Mouse (Mus musculus): ENCODE data around the gene Map3k5.
"Not testable (repeated sequence)": the region's sequence is repeated elsewhere in the genome, so short reads cannot be mapped to it uniquely, and the experiment has no call there.

Gene Map3k5

DNA sequence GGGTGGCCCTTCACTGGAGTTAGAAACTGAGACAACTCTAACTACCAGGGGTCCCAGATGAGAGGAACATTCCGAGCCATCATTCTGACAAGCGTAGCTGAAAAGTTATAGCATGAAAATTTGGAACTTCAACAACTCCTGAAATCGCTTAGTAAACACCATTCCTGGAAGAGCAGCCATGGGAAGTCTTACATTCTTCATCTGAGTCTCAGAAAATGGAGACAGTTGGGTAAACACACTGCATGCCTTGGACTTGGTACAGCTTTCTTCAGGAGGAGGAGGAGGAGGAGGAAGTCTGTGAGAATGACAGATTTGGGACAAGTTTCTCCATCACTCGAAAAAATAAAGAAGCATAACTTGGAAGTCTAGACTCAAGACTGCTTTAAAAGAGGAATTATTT is 29.8 kb downstream of the Map3k5 start:
- DNase-seq (ENCODE audit: low spot score in 2 of 2): no peak

DNA sequence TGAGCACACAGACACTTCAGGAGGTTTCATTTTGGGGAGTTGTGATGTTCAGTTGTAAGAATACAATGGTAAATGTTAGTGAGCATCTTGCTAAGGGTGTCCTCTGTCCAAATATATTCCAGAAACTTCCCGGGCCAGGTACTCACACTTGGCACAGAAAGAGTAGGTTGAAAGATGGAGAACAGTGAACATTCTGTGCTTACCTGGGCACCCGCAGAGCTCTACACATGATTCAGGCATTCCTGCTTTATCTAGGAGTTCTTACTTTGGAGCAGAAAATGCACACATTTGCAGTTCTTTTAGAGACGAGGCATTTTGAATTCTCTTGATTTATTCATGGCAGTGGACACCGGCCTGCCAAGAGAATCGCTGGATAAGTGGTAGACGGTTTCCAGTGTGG is 32.3 kb downstream of the Map3k5 start:
- no peak for DNase-seq (ENCODE audit: low spot score in 2 of 2)

- DNase-seq (ENCODE audit: low spot score in 2 of 2): no peak
These were observed 34.2 kb downstream of the Map3k5 start for GRCm38 (mm10) chr10:19968445-19968844.

GRCm38 (mm10) chr10:19969831-19970460 is 35.7 kb downstream of the Map3k5 start:
- DNase-seq (ENCODE audit: low spot score in 2 of 2): no peak

DNA sequence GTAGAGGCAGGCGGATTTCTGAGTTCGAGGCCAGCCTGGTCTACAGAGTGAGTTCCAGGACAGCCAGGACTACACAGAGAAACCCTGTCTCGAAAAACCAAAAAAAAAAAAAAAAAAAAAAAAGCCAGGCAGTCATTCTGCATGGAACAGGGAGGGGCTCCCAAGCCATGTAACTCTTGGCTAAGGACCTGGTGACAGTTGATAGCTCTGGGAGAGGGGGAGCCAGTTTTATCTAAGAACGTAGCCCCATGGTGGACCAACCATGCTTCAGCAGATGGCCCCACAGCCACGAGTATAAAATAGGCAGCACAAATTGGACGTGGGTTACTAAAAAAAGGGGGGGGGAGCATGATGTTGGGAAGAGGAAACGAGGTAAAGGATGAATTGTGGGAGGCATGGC is 37.2 kb downstream of the Map3k5 start:
- not testable (repeated sequence) for DNase-seq (ENCODE audit: low spot score in 2 of 2)

- DNase-seq (ENCODE audit: low spot score in 2 of 2): no peak
These were observed 39.2 kb downstream of the Map3k5 start for GRCm38 (mm10) chr10:19973321-19974108.

DNA sequence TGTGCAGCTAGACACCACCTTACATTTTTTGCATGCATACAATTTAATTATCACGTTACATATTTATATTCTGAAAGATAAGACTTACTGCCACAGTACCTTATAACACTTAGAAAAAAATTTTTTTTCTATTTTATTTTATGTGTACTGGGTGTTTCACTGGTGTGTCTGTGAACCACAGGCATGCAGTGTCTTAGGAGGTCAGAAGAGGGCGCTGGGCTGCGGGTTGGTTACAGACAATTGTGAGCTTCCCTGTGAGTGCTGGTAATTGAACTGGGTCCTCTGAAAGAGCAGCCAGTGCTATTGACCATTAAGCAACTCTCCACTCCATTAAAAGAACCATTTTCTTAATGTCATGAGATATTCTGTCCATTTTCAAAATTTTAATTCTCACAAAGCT is 43.3 kb downstream of the Map3k5 start:
- DNase-seq (ENCODE audit: low spot score in 2 of 2): no peak

GRCm38 (mm10) chr10:19978662-19979199 is 44.5 kb downstream of the Map3k5 start:
- no peak for DNase-seq (ENCODE audit: low spot score in 2 of 2)

DNA sequence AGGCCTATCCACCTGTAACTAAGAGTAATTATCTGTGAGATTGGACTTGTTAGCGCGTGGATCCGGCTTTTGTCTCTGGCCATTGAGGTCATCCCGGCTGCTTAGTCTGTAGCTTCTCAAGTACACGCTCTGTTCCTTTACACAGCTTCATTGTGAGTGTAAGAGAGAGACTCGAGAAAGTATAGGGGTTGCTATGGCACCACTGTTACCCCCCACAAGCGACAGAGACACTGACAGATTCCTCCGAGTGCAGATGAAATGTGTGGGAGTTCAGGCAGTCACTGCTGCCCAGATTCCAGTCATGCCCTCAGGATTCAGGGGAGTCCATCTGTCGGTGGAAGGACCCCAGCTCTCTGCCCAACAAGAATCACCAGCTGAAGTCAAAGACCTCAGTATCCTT is 53.5 kb downstream of the Map3k5 start:
- no peak for DNase-seq (ENCODE audit: low spot score in 2 of 2)

DNA sequence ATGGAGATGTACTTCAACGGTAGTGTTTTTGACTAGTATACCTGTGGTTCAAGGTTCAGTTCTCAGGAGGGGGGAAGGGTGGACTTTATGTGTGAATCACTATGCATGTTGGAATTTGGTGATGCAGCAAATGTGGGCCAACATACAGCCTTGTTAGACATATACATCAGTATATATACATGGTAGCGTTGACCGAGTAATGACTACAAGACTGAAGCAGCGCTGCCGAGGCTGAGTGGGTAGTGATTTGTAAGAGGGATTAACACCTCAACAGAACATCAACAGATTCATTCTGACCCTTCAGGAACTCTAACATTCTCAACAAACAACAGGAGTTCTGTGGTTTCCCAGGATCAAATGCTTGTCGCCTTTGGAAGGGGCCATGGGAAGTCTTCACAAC is 55.7 kb downstream of the Map3k5 start:
- no peak for DNase-seq (ENCODE audit: low spot score in 2 of 2)

DNA sequence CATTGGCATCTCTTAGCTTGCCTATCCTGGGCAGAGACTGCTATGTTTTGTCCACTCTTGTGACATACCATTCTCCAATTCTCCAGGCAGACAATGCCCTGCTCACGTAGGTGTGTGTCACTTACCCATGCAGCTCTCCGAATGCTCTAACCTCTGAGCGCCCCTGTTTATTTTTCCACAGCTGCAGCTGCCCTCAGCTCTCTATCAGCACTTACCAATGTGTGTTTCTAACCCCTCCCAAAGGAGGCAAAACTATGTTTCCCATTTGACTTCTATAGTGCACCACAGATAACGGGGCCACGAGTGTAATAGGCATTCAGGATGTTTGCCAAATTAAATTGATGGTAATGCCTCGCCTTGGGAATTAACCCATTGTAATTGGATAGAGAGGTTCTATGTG is 56.4 kb downstream of the Map3k5 start:
- no peak for DNase-seq (ENCODE audit: low spot score in 2 of 2)

DNA sequence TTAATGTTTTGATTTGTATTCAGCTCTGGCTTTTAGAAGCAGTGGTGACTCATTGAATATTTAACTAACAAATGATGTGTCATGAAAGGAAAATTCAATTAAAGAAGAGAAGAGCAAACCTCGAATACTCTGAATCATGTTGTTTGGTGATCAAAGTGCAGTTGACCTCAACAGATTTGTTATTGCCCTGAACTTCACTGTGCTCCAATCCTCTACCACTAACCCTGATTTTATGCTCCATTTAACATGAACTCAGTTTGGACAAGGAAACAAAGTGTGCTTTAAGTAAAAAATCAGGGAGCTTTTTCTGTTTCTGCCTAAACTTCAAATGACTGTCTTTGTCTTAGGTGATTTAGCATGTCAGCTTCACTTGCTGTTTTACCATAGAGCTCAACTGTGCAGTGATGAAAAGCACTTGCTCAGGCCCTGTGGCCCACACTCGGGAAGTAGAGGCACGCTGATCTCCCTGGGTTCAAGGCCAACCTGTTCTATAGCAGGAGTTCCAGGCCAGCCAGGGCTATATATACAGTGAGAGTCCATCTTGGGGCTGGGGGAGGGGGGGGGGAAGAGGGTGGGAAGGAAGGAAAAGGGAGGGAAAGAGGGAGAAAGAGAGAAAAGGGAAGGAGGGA is 57.1 kb downstream of the Map3k5 start:
- DNase-seq (ENCODE audit: low spot score in 2 of 2): no peak

GRCm38 (mm10) chr10:19991866-19992252 is 57.6 kb downstream of the Map3k5 start:
- peak in 1 of 2 experiments; percentile 26 for DNase-seq (ENCODE audit: low spot score in 2 of 2)

- DNase-seq (ENCODE audit: low spot score in 2 of 2): peak in 1 of 2 experiments; percentile 21
These were observed 60.5 kb downstream of the Map3k5 start for GRCm38 (mm10) chr10:19994469-19995450.

- no peak for DNase-seq (ENCODE audit: low spot score in 2 of 2)
These were observed 61.9 kb downstream of the Map3k5 start for GRCm38 (mm10) chr10:19996151-19996550.

- DNase-seq (ENCODE audit: low spot score in 2 of 2): no peak
These were observed 65.6 kb downstream of the Map3k5 start for GRCm38 (mm10) chr10:19999703-20000407.

DNA sequence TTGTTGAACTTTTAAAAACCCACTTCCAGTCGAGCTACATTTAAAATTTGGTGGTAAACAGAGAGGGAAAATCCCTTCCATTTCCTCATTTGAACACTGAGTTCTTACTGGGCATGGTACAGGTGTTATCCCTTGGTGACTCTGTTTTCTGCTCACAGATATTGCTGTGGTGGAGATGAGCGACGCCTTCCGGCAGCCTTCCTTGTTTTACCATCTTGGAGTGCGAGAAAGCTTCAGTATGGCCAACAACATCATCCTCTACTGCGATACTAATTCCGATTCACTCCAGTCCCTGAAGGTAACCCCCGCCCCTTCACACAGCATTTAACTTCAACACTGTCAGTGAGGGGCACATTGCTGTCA is 66.1 kb downstream of the Map3k5 start:
- no peak for DNase-seq (ENCODE audit: low spot score in 2 of 2)

DNA sequence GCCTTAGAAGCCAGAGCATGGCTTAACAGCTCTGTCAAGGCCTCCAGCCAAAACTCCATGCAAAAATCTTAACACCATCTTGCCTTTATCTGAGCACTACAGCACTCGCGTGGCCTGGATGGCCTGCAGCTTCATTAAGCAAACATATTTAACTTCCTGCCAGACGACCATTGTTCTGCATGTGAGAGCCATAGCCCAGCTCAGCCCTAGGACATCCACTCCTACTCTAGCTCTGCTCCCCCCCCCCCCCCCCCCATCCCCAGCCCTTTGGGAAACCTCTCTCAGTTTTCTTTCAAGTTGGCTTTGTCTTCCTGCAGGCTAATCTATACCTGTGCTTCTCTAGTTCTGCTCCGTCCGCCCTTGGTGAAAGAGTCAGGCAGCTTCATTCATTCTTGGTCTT is 67.7 kb downstream of the Map3k5 start:
- DNase-seq (ENCODE audit: low spot score in 2 of 2): no peak

DNA sequence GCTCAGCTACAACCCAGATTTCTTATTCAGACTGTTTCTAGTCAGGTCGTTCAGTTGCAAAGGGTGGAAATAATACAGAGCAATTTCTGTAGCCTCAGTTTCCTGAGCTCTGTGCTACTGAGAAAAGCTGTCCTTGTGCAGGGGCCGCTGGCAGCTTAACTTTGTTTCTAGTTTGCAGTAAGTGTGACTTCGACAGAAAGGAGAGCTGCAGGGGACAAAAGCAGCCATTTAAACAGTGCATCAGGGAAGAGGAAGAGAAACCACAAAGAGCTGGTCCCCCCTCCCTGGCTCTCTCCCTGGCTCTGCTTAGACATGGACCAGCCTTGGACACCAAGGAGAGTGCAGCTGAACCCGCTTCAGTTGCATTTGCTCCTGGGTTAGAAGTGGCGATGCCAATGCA is 68.7 kb downstream of the Map3k5 start:
- DNase-seq (ENCODE audit: low spot score in 2 of 2): no peak

GRCm38 (mm10) chr10:20004786-20005185 is 70.5 kb downstream of the Map3k5 start:
- no peak for DNase-seq (ENCODE audit: low spot score in 2 of 2)

GRCm38 (mm10) chr10:20005491-20005952 is 71.2 kb downstream of the Map3k5 start:
- DNase-seq (ENCODE audit: low spot score in 2 of 2): no peak

Data from spleen, postnatal 14 days (tissue).